Mouse (Mus musculus) kidney, embryonic 15.5 days (tissue): Measurements from ENCODE around the gene Gm20765. TPM values are rescaled to one million over a fixed set of nuclear protein-coding genes. Genes with fewer than 3 reads are reported as not detected.
"Not testable (repeated sequence)": the region's sequence is repeated elsewhere in the genome, so short reads cannot be mapped to it uniquely, and the experiment has no call there.

Source experiments
- ATAC-seq: fragments of 200-750 bp; cut with Nextera tagmentation; replicated peaks from 2 replicates; pipeline ENCODE4 v1.8.0; 2017; ENCODE audit warnings: moderate TSS enrichment; ENCODE audit not compliant: low FRiP score
- H3K27ac ChIP-seq: fragments of 300-500 bp; sonication (generic); 2 replicates; pipeline ENCODE4 v1.5.1; 2015; ENCODE audit warnings: mild to moderate bottlenecking, inconsistent platforms
- H3K27me3 ChIP-seq: fragments of 300-500 bp; sonication (generic); 2 replicates; pipeline ENCODE4 v1.6.1; 2015; ENCODE audit warnings: inconsistent platforms
- H3K36me3 ChIP-seq: fragments of 300-500 bp; sonication (generic); 2 replicates; pipeline ENCODE4 v1.6.1; 2015; ENCODE audit warnings: inconsistent platforms
- H3K4me1 ChIP-seq: fragments of 300-500 bp; sonication (generic); 2 replicates; pipeline ENCODE4 v1.6.1; 2015; ENCODE audit warnings: inconsistent platforms
- H3K4me2 ChIP-seq: fragments of 300-500 bp; sonication (generic); 2 replicates; pipeline ENCODE4 v1.6.1; 2015; ENCODE audit warnings: moderate library complexity, mild to moderate bottlenecking, inconsistent platforms
- H3K4me3 ChIP-seq: fragments of 300-500 bp; sonication (generic); replicated peaks from 2 replicates; pipeline ENCODE4 v1.5.1; 2015; ENCODE audit warnings: mild to moderate bottlenecking, inconsistent platforms
- H3K9ac ChIP-seq: fragments of 300-500 bp; sonication (generic); 2 replicates; pipeline ENCODE4 v1.6.1; 2015; ENCODE audit warnings: mild to moderate bottlenecking, inconsistent platforms
- H3K9me3 ChIP-seq: fragments of 300-500 bp; sonication (generic); replicated peaks from 2 replicates; pipeline ENCODE4 v1.6.1; 2016; ENCODE audit warnings: inconsistent platforms
- WGBS: fragments of 180-500 bp; shearing (Covaris S2); methylation state at CpG from one replicate; pipeline ENCODE4 v1.1.7; 2015; ENCODE audit warnings: mixed read lengths; 5-methylcytosine and 5-hydroxymethylcytosine counted together
- polyA plus RNA-seq: library from polyadenylated mRNA; unstranded; fragments of >200 nt; fragmentation: Nextera tagmentation; extraction: Ambion mirVana; gene quantifications from 2 replicates; pipeline ENCODE4 v1.2.1, GENCODE M21; 2015

The Gm20765 gene
- polyA plus RNA-seq, result not detected in 2 replicates

GRCm38 (mm10) chr10:104185233-104185632 lies at the start of gene Gm20765:
TSS of gene Gm20765 (plus strand) at chr10:104185533.
- not testable (repeated sequence) for H3K27ac ChIP-seq

GRCm38 (mm10) chr10:104142687-104143086 lies 42.6 kb upstream of the Gm20765 start, which contains the start of gene Gm21293:
TSS of gene Gm21293 (plus strand) at chr10:104142987.
- not testable (repeated sequence) for H3K4me2 ChIP-seq, H3K27me3 ChIP-seq, H3K9me3 ChIP-seq, H3K36me3 ChIP-seq, H3K27ac ChIP-seq, H3K4me3 ChIP-seq, H3K9ac ChIP-seq, H3K4me1 ChIP-seq, ATAC-seq
- WGBS, result no CpG with 5 or more reads among the region's 3 CpGs

More at GRCm38 (mm10) chr10:104185233-104185632, at the start of gene Gm20765:
- not testable (repeated sequence) for H3K27me3 ChIP-seq, H3K36me3 ChIP-seq, H3K4me1 ChIP-seq, H3K4me2 ChIP-seq, H3K9me3 ChIP-seq, H3K9ac ChIP-seq, ATAC-seq, H3K4me3 ChIP-seq
- no CpG with 5 or more reads among the region's 3 CpGs for WGBS

GRCm38 (mm10) chr10:104151197-104151596 lies 34.1 kb upstream of the Gm20765 start, which contains the start of gene Gm6763:
TSS of gene Gm6763 (plus strand) at chr10:104151497.
- not testable (repeated sequence) for H3K9ac ChIP-seq, H3K27ac ChIP-seq, H3K4me2 ChIP-seq, H3K36me3 ChIP-seq, ATAC-seq, H3K4me3 ChIP-seq, H3K27me3 ChIP-seq, H3K4me1 ChIP-seq, H3K9me3 ChIP-seq
- no CpG with 5 or more reads among the region's 3 CpGs for WGBS

GRCm38 (mm10) chr10:104159706-104160105 lies 25.6 kb upstream of the Gm20765 start, which contains the start of gene Gm8764:
TSS of gene Gm8764 (plus strand) at chr10:104160006.
- H3K4me1 ChIP-seq, H3K9me3 ChIP-seq, H3K4me2 ChIP-seq, H3K4me3 ChIP-seq, H3K27me3 ChIP-seq, H3K9ac ChIP-seq, H3K27ac ChIP-seq, H3K36me3 ChIP-seq, ATAC-seq: not testable (repeated sequence)
- WGBS, result no CpG with 5 or more reads among the region's 3 CpGs

GRCm38 (mm10) chr10:104168215-104168614 lies 17.1 kb upstream of the Gm20765 start, which contains the start of gene Gm21304:
TSS of gene Gm21304 (plus strand) at chr10:104168515.
- not testable (repeated sequence) for H3K9ac ChIP-seq, H3K27me3 ChIP-seq
- WGBS, result no CpG with 5 or more reads among the region's 3 CpGs

GRCm38 (mm10) chr10:104176724-104177123 lies 8.6 kb upstream of the Gm20765 start, which contains the start of gene Gm21312:
TSS of gene Gm21312 (plus strand) at chr10:104177024.
- H3K4me1 ChIP-seq, result not testable (repeated sequence)

More at GRCm38 (mm10) chr10:104168215-104168614, 17.1 kb upstream of the Gm20765 start, which contains the start of gene Gm21304:
- not testable (repeated sequence) for H3K36me3 ChIP-seq, H3K4me2 ChIP-seq, H3K27ac ChIP-seq, H3K4me1 ChIP-seq, ATAC-seq, H3K4me3 ChIP-seq, H3K9me3 ChIP-seq

GRCm38 (mm10) chr10:104193742-104194141 lies 8.4 kb downstream of the Gm20765 start, which contains the start of gene Gm4340:
TSS of gene Gm4340 (plus strand) at chr10:104194042.
- not testable (repeated sequence) for H3K4me1 ChIP-seq, H3K27ac ChIP-seq, H3K4me2 ChIP-seq, H3K9ac ChIP-seq, ATAC-seq, H3K27me3 ChIP-seq, H3K9me3 ChIP-seq, H3K4me3 ChIP-seq, H3K36me3 ChIP-seq
- WGBS, result no CpG with 5 or more reads among the region's 3 CpGs

More at GRCm38 (mm10) chr10:104176724-104177123, 8.6 kb upstream of the Gm20765 start, which contains the start of gene Gm21312:
- no CpG with 5 or more reads among the region's 3 CpGs for WGBS
- not testable (repeated sequence) for H3K27me3 ChIP-seq, H3K4me2 ChIP-seq, H3K9me3 ChIP-seq, H3K36me3 ChIP-seq, H3K9ac ChIP-seq, H3K27ac ChIP-seq, ATAC-seq, H3K4me3 ChIP-seq

- Histone ChIP-seq H3K4me1 (no peaks in the 10 kb centered on the region), H3K36me3 (no peaks in the 10 kb centered on the region), H3K4me2 (no peak overlapping the region), H3K9me3 (no peaks in the 10 kb centered on the region), H3K27me3 (no peaks in the 10 kb centered on the region), H3K4me3 (no peak overlapping the region), H3K27ac (no peak overlapping the region), H3K9ac (no peak overlapping the region)
- no peak for ATAC-seq
- WGBS, result 86% methylated on average over 1 of the region's 1 CpGs
These were observed 24.3 kb downstream of the Gm20765 start for GRCm38 (mm10) chr10:104209655-104210054.

- Histone ChIP-seq H3K9me3 (no peaks in the 10 kb centered on the region), H3K4me2 (no peak overlapping the region), H3K27me3 (no peaks in the 10 kb centered on the region), H3K27ac (no peak overlapping the region), H3K4me1 (no peaks in the 10 kb centered on the region), H3K36me3 (no peaks in the 10 kb centered on the region), H3K4me3 (no peak overlapping the region), H3K9ac (no peak overlapping the region)
- WGBS, result 53% methylated on average over 3 of the region's 3 CpGs
- no peak for ATAC-seq
These were observed 25.1 kb downstream of the Gm20765 start for GRCm38 (mm10) chr10:104210268-104210990.

GRCm38 (mm10) chr10:104214527-104214926 lies 29.2 kb downstream of the Gm20765 start:
- no peaks in the 10 kb centered on the region for H3K9me3 ChIP-seq
- no peaks in the 10 kb centered on the region for H3K4me1 ChIP-seq
- ATAC-seq, result no peak
- H3K36me3 ChIP-seq, result no peaks in the 10 kb centered on the region
- H3K27me3 ChIP-seq, result no peaks in the 10 kb centered on the region
- H3K27ac ChIP-seq, result no peak overlapping the region
- WGBS, result 85% methylated on average over 5 of the region's 5 CpGs
- no peak overlapping the region for H3K9ac ChIP-seq
- no peak overlapping the region for H3K4me2 ChIP-seq
- no peak overlapping the region for H3K4me3 ChIP-seq

GRCm38 (mm10) chr10:104220303-104221021 lies 35.1 kb downstream of the Gm20765 start:
- Histone ChIP-seq H3K36me3 (no peaks in the 10 kb centered on the region), H3K27me3 (no peaks in the 10 kb centered on the region), H3K9me3 (no peaks in the 10 kb centered on the region), H3K9ac (no peak overlapping the region), H3K4me2 (no peak overlapping the region), H3K4me3 (no peak overlapping the region), H3K27ac (no peak overlapping the region), H3K4me1 (no peaks in the 10 kb centered on the region)
- no peak for ATAC-seq
- 89% methylated on average over 6 of the region's 6 CpGs for WGBS
